Mouse (Mus musculus): ENCODE results near the gene Mcoln1. TPM values are rescaled to one million over a fixed set of nuclear protein-coding genes. Genes with fewer than 3 reads are reported as not detected.

Gene Mcoln1
- polyA plus RNA-seq, 1 experiment from 2014 or later, result 91.9 TPM

- WGBS, result 96% methylated on average over 26 of the region's 26 CpGs
- Histone ChIP-seq H3K4me1 (replicated peaks) (no peaks in the 10 kb centered on the region), H3K4me3 (no peak overlapping the region), H3K9me3 (no peaks in the 10 kb centered on the region), H3K9ac (no peak overlapping the region), H3K36me3 (peaks cover 83% of the 10 kb centered on the region), H3K4me2 (no peak overlapping the region), H3K27me3 (no peaks in the 10 kb centered on the region), H3K27ac (replicated peaks) (no peak overlapping the region)
- ATAC-seq (ENCODE audit: low read depth), result no peak
Observed at GRCm38 (mm10) chr8:3537666-3538065, 37.4 kb downstream of the Mcoln1 start.

- Histone ChIP-seq H3K27ac (replicated peaks) (no peak overlapping the region), H3K4me1 (replicated peaks) (no peaks in the 10 kb centered on the region), H3K36me3 (peaks cover 89% of the 10 kb centered on the region), H3K9me3 (no peaks in the 10 kb centered on the region), H3K27me3 (no peaks in the 10 kb centered on the region), H3K4me3 (no peak overlapping the region), H3K4me2 (no peak overlapping the region), H3K9ac (no peak overlapping the region)
- WGBS, result 86% methylated on average over 7 of the region's 7 CpGs
- ATAC-seq (ENCODE audit: low read depth), result no peak
Observed at GRCm38 (mm10) chr8:3539146-3539545, 38.9 kb downstream of the Mcoln1 start.

DNA sequence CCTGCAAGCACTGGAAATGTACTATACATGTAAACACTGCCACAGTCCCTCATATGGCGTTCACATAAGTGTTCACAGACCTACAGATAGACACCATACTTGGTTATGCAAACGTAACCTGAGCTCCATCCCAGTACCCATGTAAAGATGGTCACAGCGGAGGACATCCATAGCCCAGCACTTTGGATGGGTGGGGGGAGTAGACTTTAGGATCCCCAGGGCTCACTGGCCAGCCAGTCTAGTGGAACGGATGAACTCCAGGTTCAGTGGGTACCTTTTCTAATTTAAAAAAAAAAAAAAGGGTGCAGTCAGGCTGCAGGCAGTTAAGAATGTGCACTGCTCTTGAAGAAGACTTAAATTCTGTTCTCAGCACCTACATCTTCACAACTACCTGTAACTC is 39.8 kb downstream of the Mcoln1 start:
- no peaks in the 10 kb centered on the region for H3K27me3 ChIP-seq
- no peak overlapping the region for H3K4me2 ChIP-seq
- peaks cover 98% of the 10 kb centered on the region for H3K36me3 ChIP-seq
- no peak overlapping the region for H3K4me3 ChIP-seq
- WGBS, result 94% methylated on average over 4 of the region's 4 CpGs
- H3K9ac ChIP-seq, result no peak overlapping the region
- H3K4me1 ChIP-seq (replicated peaks), result no peaks in the 10 kb centered on the region
- no peaks in the 10 kb centered on the region for H3K9me3 ChIP-seq
- no peak for ATAC-seq (ENCODE audit: low read depth)
- no peak overlapping the region for H3K27ac ChIP-seq (replicated peaks)

DNA sequence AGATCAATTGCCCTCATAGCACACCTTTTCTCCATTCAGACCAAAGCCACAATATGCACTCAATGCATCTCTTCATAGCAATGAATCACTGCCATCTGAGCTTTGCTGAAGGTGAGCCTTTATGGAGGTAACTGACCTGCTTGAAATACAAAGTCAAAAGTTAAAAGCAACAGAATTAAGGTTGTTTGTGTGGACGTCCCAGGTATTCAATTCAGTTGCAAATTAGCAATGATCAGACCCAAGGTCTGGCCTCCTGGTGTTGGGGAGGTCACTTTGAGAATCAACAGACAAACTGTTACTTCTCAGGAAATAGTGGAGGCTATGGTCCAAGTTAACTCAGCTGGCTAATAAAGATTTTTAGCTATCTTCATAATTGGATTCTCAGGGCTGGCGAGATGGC is 46.3 kb downstream of the Mcoln1 start:
- no peak overlapping the region for H3K4me2 ChIP-seq
- no peak overlapping the region for H3K4me3 ChIP-seq
- H3K9me3 ChIP-seq, result no peaks in the 10 kb centered on the region
- no peak for ATAC-seq (ENCODE audit: low read depth)
- H3K9ac ChIP-seq, result no peak overlapping the region
- WGBS, result 89% methylated on average over 2 of the region's 2 CpGs
- H3K4me1 ChIP-seq (replicated peaks), result no peaks in the 10 kb centered on the region
- H3K36me3 ChIP-seq, result peaks cover 47% of the 10 kb centered on the region
- H3K27me3 ChIP-seq, result no peaks in the 10 kb centered on the region
- no peak overlapping the region for H3K27ac ChIP-seq (replicated peaks)

DNA sequence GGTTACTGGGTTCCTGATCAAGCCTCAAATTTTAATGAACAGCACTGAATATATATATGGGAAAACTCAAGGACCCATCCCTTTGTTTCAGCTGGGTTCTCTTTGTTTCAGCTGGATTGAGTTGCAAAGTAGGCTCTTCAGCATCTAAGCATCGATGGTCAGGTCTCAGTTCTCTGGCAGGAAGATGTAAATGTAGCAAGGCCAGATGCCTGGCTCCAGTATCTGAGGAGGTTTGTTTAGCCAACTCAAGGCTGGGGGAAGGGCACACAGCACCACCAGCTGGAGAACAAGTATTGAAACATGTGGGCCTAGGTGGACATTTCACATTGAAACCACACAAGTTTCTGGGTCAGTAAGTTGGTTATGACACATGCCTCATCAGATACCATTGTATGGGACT is 52.0 kb downstream of the Mcoln1 start:
- H3K4me3 ChIP-seq, result no peak overlapping the region
- no peak for ATAC-seq (ENCODE audit: low read depth)
- no peak overlapping the region for H3K27ac ChIP-seq (replicated peaks)
- 85% methylated on average over 1 of the region's 1 CpGs for WGBS
- H3K27me3 ChIP-seq, result no peaks in the 10 kb centered on the region
- H3K4me1 ChIP-seq (replicated peaks), result no peaks in the 10 kb centered on the region
- H3K36me3 ChIP-seq, result 0 out of 2 replicates have a peak, but pooled peaks cover 1% of the 10 kb centered on the region
- no peak overlapping the region for H3K9ac ChIP-seq
- H3K9me3 ChIP-seq, result no peaks in the 10 kb centered on the region
- no peak overlapping the region for H3K4me2 ChIP-seq

DNA sequence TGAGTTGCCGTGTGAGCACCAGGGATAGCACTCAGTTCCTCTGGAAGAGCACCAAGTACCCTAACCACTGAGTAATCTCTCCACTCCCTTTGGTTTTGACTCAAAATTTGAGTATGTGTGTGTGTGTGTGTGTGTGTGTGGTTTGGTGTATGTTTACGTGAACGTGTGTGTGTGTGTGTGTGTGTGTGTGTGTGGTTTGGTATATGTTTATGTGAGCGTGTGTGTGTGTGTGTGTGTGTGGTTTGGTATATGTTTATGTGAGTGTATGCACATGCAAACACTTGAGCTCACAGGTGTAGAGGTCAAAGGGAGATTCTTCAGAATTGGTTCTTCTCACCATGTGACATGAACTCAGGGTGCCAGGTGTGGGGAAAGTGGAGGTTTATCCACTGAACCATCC is 55.9 kb downstream of the Mcoln1 start:
- Histone ChIP-seq H3K4me1 (replicated peaks) (no peaks in the 10 kb centered on the region), H3K4me2 (no peak overlapping the region), H3K9ac (no peak overlapping the region), H3K4me3 (no peak overlapping the region), H3K27me3 (no peaks in the 10 kb centered on the region), H3K27ac (replicated peaks) (no peak overlapping the region), H3K36me3 (no peaks in the 10 kb centered on the region), H3K9me3 (no peaks in the 10 kb centered on the region)
- WGBS, result 59% methylated on average over 4 of the region's 4 CpGs
- ATAC-seq (ENCODE audit: low read depth), result peak; percentile 89

Other genes with a start within 250 kb of the Mcoln1 start
- 52.0 and 53.5 TPM in 2 replicates for gene Insr, start 220.8 kb upstream of the Mcoln1 start, polyA plus RNA-seq (2015; fragmentation: Nextera tagmentation; extraction: Ambion mirVana)
- not detected in 2 replicates for gene A430078G23Rik, start 147.0 kb upstream of the Mcoln1 start, polyA plus RNA-seq (2015; fragmentation: Nextera tagmentation; extraction: Ambion mirVana)
- 9.2 and 11.0 TPM in 2 replicates for gene Arhgef18, start 107.5 kb upstream of the Mcoln1 start, polyA plus RNA-seq (2015; fragmentation: Nextera tagmentation; extraction: Ambion mirVana)
- gene Pex11g, start 32.8 kb upstream of the Mcoln1 start, polyA plus RNA-seq (2015; fragmentation: Nextera tagmentation; extraction: Ambion mirVana), result 3.1 and 3.2 TPM in 2 replicates
- gene Tex45, start 29.6 kb upstream of the Mcoln1 start, polyA plus RNA-seq (2015; fragmentation: Nextera tagmentation; extraction: Ambion mirVana), result 0.17 TPM in 1 of 2 replicates, not detected in the other
- gene Zfp358, start 7.3 kb upstream of the Mcoln1 start, polyA plus RNA-seq (2015; fragmentation: Nextera tagmentation; extraction: Ambion mirVana), result 76.4 and 77.7 TPM in 2 replicates
- gene Pnpla6, start 14.9 kb downstream of the Mcoln1 start, polyA plus RNA-seq (2015; fragmentation: Nextera tagmentation; extraction: Ambion mirVana), result 35.7 and 36.7 TPM in 2 replicates
- gene C330021F23Rik, start 67.5 kb downstream of the Mcoln1 start, polyA plus RNA-seq (2015; fragmentation: Nextera tagmentation; extraction: Ambion mirVana), result 0.50 and 0.77 TPM in 2 replicates
- 34.0 and 38.9 TPM in 2 replicates for gene Camsap3, start 86.8 kb downstream of the Mcoln1 start, polyA plus RNA-seq (2015; fragmentation: Nextera tagmentation; extraction: Ambion mirVana)
- gene Xab2, start 120.9 kb downstream of the Mcoln1 start, polyA plus RNA-seq (2015; fragmentation: Nextera tagmentation; extraction: Ambion mirVana), result 52.8 and 54.7 TPM in 2 replicates
- gene Pet100, start 121.1 kb downstream of the Mcoln1 start, polyA plus RNA-seq (2015; fragmentation: Nextera tagmentation; extraction: Ambion mirVana), result 111 and 122 TPM in 2 replicates
- gene Pcp2, start 125.1 kb downstream of the Mcoln1 start, polyA plus RNA-seq (2015; fragmentation: Nextera tagmentation; extraction: Ambion mirVana), result 0.58 TPM in 1 of 2 replicates, not detected in the other
- 29.4 and 29.9 TPM in 2 replicates for gene Stxbp2, start 130.5 kb downstream of the Mcoln1 start, polyA plus RNA-seq (2015; fragmentation: Nextera tagmentation; extraction: Ambion mirVana)
- gene Retn, start 155.3 kb downstream of the Mcoln1 start, polyA plus RNA-seq (2015; fragmentation: Nextera tagmentation; extraction: Ambion mirVana), result 0.22 and 0.59 TPM in 2 replicates
- 0.25 TPM in 1 of 2 replicates, not detected in the other for gene Mcemp1, start 165.3 kb downstream of the Mcoln1 start, polyA plus RNA-seq (2015; fragmentation: Nextera tagmentation; extraction: Ambion mirVana)
- gene Fcor, start 171.9 kb downstream of the Mcoln1 start, polyA plus RNA-seq (2015; fragmentation: Nextera tagmentation; extraction: Ambion mirVana), result 12.7 and 17.8 TPM in 2 replicates
- gene Trappc5, start 175.8 kb downstream of the Mcoln1 start, polyA plus RNA-seq (2015; fragmentation: Nextera tagmentation; extraction: Ambion mirVana), result 52.9 and 53.3 TPM in 2 replicates
- 0.20 and 0.39 TPM in 2 replicates for gene Fcer2a, start 193.7 kb downstream of the Mcoln1 start, polyA plus RNA-seq (2015; fragmentation: Nextera tagmentation; extraction: Ambion mirVana)
- gene Clec4g, start 220.2 kb downstream of the Mcoln1 start, polyA plus RNA-seq (2015; fragmentation: Nextera tagmentation; extraction: Ambion mirVana), result not detected in 2 replicates
- gene Cd209a, start 248.5 kb downstream of the Mcoln1 start, polyA plus RNA-seq (2015; fragmentation: Nextera tagmentation; extraction: Ambion mirVana), result not detected in 2 replicates